Mouse (Mus musculus) erythroblast, embryonic 14.5 days (primary cell): ENCODE data around the gene Zfp955a.

Experiments used
- GATA1 ChIP-seq: IDR thresholded peaks from 2 replicates; pipeline ENCODE4 v1.6.1; 2012; ENCODE audit warnings: low read length, inconsistent platforms, mixed read lengths
- TAL1 ChIP-seq: IDR thresholded peaks from 3 replicates; pipeline ENCODE4 v1.6.1; 2012; ENCODE audit warnings: low read length, inconsistent platforms, mixed read lengths

DNA sequence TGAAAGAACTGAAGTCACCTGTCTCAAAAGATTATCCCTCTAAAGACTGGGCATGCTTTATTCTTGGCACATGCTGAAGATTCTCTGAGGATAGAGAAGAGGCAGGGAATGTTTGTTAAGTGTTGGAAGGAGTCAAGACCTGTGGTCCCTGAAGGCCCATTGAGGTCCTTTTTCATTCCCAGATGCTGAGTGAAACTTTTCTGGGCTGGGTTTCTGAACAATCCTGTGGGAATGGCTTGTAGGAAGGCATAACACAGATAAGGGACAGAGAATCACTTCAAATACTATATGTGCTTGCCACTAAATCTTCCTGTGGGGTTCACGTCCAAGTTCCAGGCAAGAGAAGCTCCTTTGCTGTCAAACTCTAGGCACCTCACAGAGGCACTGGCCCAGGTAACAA, 9.4 kb upstream of the Zfp955a start, which contains the start of gene Olfr63:
- TF ChIP-seq TAL1, result no peak
- TF ChIP-seq GATA1, result no peak
